9 mouse cellular contexts compared by ENCODE assay signal in genomic region chr8:94362607-94363239, GRCm38 (mm10). TPM values are rescaled to one million over a fixed set of nuclear protein-coding genes. Genes with fewer than 3 reads are reported as not detected.
A peak's percentile ranks its signal among the peaks of the same experiment; 100 is the strongest.
DNase-seq lines count a peak whose midpoint lies in the region; ATAC-seq and TF ChIP-seq lines count a peak whose summit lies in the region.
"Had no signal": no experiment of that assay in that cellular context is flagged by ENCODE, and none has a peak within 500 bp of the region (broad histone marks: within the 10 kb centered on the region; RNA-seq: fewer than 3 reads in every experiment).

No protein-coding gene starts in this region.

- DNase-seq in gastrocnemius, adult 2 months, result peak; percentile 68
- DNase-seq in gastrocnemius, postnatal 10 days, result no peak
- DNase-seq in NIH3T3 (ENCODE audit: low read depth), result peak; percentile 9
- peak; percentile 68 for DNase-seq in lung, embryonic 14.5 days
- DNase-seq in left cerebral cortex, adult 11 months (ENCODE audit: low spot score), result no peak
- DNase-seq in spleen, adult 12 weeks (ENCODE audit: low spot score), result no peak
- DNase-seq in left cerebral cortex, postnatal 25 days (ENCODE audit: low spot score in 2 of 2), result no peak

- no peak overlapping the region for H3K9ac ChIP-seq in heart, embryonic 15.5 days
- no peak overlapping the region for H3K9ac ChIP-seq in lung, embryonic 14.5 days
- H3K9ac ChIP-seq: neural tube, embryonic 13.5 days had no signal

- H3K36me3 ChIP-seq in heart, embryonic 15.5 days, result no peaks in the 10 kb centered on the region
- H3K36me3 ChIP-seq in lung, embryonic 14.5 days (ENCODE audit: insufficient read depth), result no peaks in the 10 kb centered on the region
- H3K36me3 ChIP-seq: neural tube, embryonic 13.5 days had no signal

- no peaks in the 10 kb centered on the region for H3K27me3 ChIP-seq in heart, embryonic 15.5 days
- no peaks in the 10 kb centered on the region for H3K27me3 ChIP-seq in lung, embryonic 14.5 days (ENCODE audit: insufficient read depth, low read length)
- H3K27me3 ChIP-seq: neural tube, embryonic 13.5 days had no signal

- no peaks in the 10 kb centered on the region for H3K9me3 ChIP-seq in heart, embryonic 15.5 days (replicated peaks)
- no peaks in the 10 kb centered on the region for H3K9me3 ChIP-seq in lung, embryonic 14.5 days (ENCODE audit: low read depth, low read length)
- H3K9me3 ChIP-seq: neural tube, embryonic 13.5 days had no signal

- peaks cover 51% of the 10 kb centered on the region for H3K4me1 ChIP-seq in heart, embryonic 15.5 days (replicated peaks)
- H3K4me1 ChIP-seq in lung, embryonic 14.5 days (ENCODE audit: insufficient read depth), result peaks cover 14% of the 10 kb centered on the region
- H3K4me1 ChIP-seq: neural tube, embryonic 13.5 days had no signal

- peak; percentile 63 for ATAC-seq in heart, embryonic 15.5 days (replicated peaks; ENCODE audit: insufficient number of reproducible peaks, insufficient read depth, low FRiP score, low read depth)
- ATAC-seq in lung, embryonic 14.5 days (ENCODE audit: insufficient read depth), result peak; percentile 58

- peak overlapping the region; percentile 78 for H3K27ac ChIP-seq in gastrocnemius, adult 2 months
- H3K27ac ChIP-seq in heart, embryonic 15.5 days, result peak overlapping the region; percentile 86
- H3K27ac ChIP-seq in lung, embryonic 14.5 days (ENCODE audit: low read depth), result no peak overlapping the region
- H3K27ac ChIP-seq: neural tube, embryonic 13.5 days had no signal

- 0 out of 2 replicates have a peak overlapping the region, but pooled peaks have one; percentile 27 for H3K4me2 ChIP-seq in heart, embryonic 15.5 days
- H3K4me2 ChIP-seq in lung, embryonic 14.5 days, result no peak overlapping the region
- H3K4me2 ChIP-seq: neural tube, embryonic 13.5 days had no signal

- no peak for TF ChIP-seq CTCF in gastrocnemius, adult 2 months (IDR thresholded peaks at IDR 0.05)
- TF ChIP-seq CTCF in lung, embryonic 14.5 days (IDR thresholded peaks at IDR 0.05; ENCODE audit: low read depth), result no peak

- 76% methylated on average over 7 of the region's 7 CpGs for WGBS in heart, embryonic 15.5 days
- WGBS in lung, embryonic 14.5 days, result 66% methylated on average over 7 of the region's 7 CpGs

- intact Hi-C loops in gastrocnemius, adult 2 months (cut with DNase I), result no loop called here
- intact Hi-C loops in left cerebral cortex, postnatal 25 days (cut with DNase I), result loop anchor here (2.0 kb wide), 1 partner anchor 24 kb away; the partner anchor contains the start of gene Herpud1

- peak overlapping the region; percentile 28 for H3K4me3 ChIP-seq in gastrocnemius, adult 2 months
- H3K4me3 ChIP-seq in heart, embryonic 15.5 days, result no peak overlapping the region
- H3K4me3 ChIP-seq in lung, embryonic 14.5 days (ENCODE audit: low read depth, low read length), result no peak overlapping the region
- H3K4me3 ChIP-seq: neural tube, embryonic 13.5 days had no signal

RNA-seq across cellular contexts. Expression of gene Herpud1, which starts 23.5 kb away (rescaled TPM):
- 100 to 1,000 TPM; 111 to 117 TPM for total RNA-seq in gastrocnemius, adult 2 months (2021)
- total RNA-seq in gastrocnemius, postnatal 10 days (2021), result 10 to 100 TPM; 51.7 to 56.6 TPM
- 91.4 and 94.8 TPM in 2 replicates for polyA plus RNA-seq in heart, embryonic 15.5 days (2015; fragmentation: Nextera tagmentation; extraction: Ambion mirVana)
- polyA plus RNA-seq in lung, embryonic 14.5 days (2014; fragmentation: Nextera tagmentation; extraction: Ambion mirVana), result 97.9 and 111 TPM in 2 replicates
- total RNA-seq in left cerebral cortex, postnatal 25 days (2021), result 10 to 100 TPM; 58.1 to 61.1 TPM

RNA-seq across cellular contexts. Expression of gene Slc12a3, which starts 33.7 kb away (rescaled TPM):
- total RNA-seq in gastrocnemius, adult 2 months (2021), result not detected
- total RNA-seq in gastrocnemius, postnatal 10 days (2021), result not detected
- 0.15 and 0.20 TPM in 2 replicates for polyA plus RNA-seq in heart, embryonic 15.5 days (2015; fragmentation: Nextera tagmentation; extraction: Ambion mirVana)
- polyA plus RNA-seq in lung, embryonic 14.5 days (2014; fragmentation: Nextera tagmentation; extraction: Ambion mirVana), result not detected in 2 replicates
- under 1 TPM; 0.27 to 0.41 TPM for total RNA-seq in left cerebral cortex, postnatal 25 days (2021)

Comparison
In these comparisons a context has a peak if more than half of its experiments do, and no peak if none do; other contexts are left out.
1. DNase-seq: peak in gastrocnemius, adult 2 months (single experiment), NIH3T3 (single experiment) and lung, embryonic 14.5 days (single experiment); none in gastrocnemius, postnatal 10 days (single experiment), left cerebral cortex, adult 11 months (single experiment), spleen, adult 12 weeks (single experiment) and left cerebral cortex, postnatal 25 days (0 of 2).